Mouse (Mus musculus) bone marrow, adult 2 months (tissue): ENCODE data around the gene Riok1.

ENCODE experiments used
- CTCF ChIP-seq: fragments of 200-500 bp; IDR thresholded peaks from 2 replicates; pipeline ENCODE4 v1.5.1; 2011; ENCODE audit warnings: low read length, control low read depth; ENCODE audit not compliant: control insufficient read depth, insufficient read depth
- POLR2A ChIP-seq: fragments of 200-500 bp; IDR thresholded peaks from 2 replicates; pipeline ENCODE4 v1.6.1; 2011; ENCODE audit warnings: low read depth, mild to moderate bottlenecking, control low read depth, low read length, borderline replicate concordance; ENCODE audit not compliant: control insufficient read depth

GRCm38 (mm10) chr13:38064854-38065663, 28.3 kb downstream of the Riok1 start:
- TF ChIP-seq CTCF, result peak; percentile 53
- TF ChIP-seq POLR2A, result no peak
